Mouse (Mus musculus) stomach, embryonic 14.5 days (tissue): ENCODE data around the gene Rbks. TPM values are rescaled to one million over a fixed set of nuclear protein-coding genes. Genes with fewer than 3 reads are reported as not detected.
A peak's percentile ranks its signal among the peaks of the same experiment; 100 is the strongest.

Experiments used
- ATAC-seq: fragments of 200-750 bp; cut with Nextera tagmentation; 2 replicates; pipeline ENCODE4 v1.8.0; 2017; ENCODE audit warnings: low read depth, moderate TSS enrichment; ENCODE audit not compliant: insufficient number of reproducible peaks, insufficient read depth, low FRiP score
- H3K27ac ChIP-seq: fragments of 300-500 bp; sonication (generic); 2 replicates; pipeline ENCODE4 v1.5.1; 2014; ENCODE audit warnings: mild to moderate bottlenecking, low read length, moderate library complexity, mixed read lengths
- H3K27me3 ChIP-seq: fragments of 300-500 bp; sonication (generic); 2 replicates; pipeline ENCODE4 v1.6.1; 2014; ENCODE audit warnings: low read length, control low read depth, mixed read lengths; ENCODE audit not compliant: control insufficient read depth, insufficient read depth
- H3K36me3 ChIP-seq: fragments of 300-500 bp; sonication (generic); 2 replicates; pipeline ENCODE4 v1.6.1; 2014; ENCODE audit warnings: mild to moderate bottlenecking, control low read depth, low read length, moderate library complexity, mixed read lengths; ENCODE audit not compliant: control insufficient read depth, insufficient read depth
- H3K4me1 ChIP-seq: fragments of 300-500 bp; sonication (generic); 2 replicates; pipeline ENCODE4 v1.6.1; 2014; ENCODE audit warnings: low read length, control low read depth, mixed read lengths; ENCODE audit not compliant: control insufficient read depth, insufficient read depth
- H3K4me2 ChIP-seq: fragments of 300-500 bp; sonication (generic); replicated peaks from 2 replicates; pipeline ENCODE4 v1.6.1; 2014; ENCODE audit warnings: low read depth, low read length, control low read depth
- H3K4me3 ChIP-seq: fragments of 300-500 bp; sonication (generic); 2 replicates; pipeline ENCODE4 v1.5.1; 2014; ENCODE audit warnings: low read depth, low read length, control low read depth
- H3K9ac ChIP-seq: fragments of 300-500 bp; sonication (generic); replicated peaks from 2 replicates; pipeline ENCODE4 v1.6.1; 2014; ENCODE audit warnings: low read depth, mild to moderate bottlenecking, control low read depth, low read length, moderate library complexity, mixed read lengths
- H3K9me3 ChIP-seq: fragments of 300-500 bp; sonication (generic); 2 replicates; pipeline ENCODE4 v1.6.1; 2016; ENCODE audit warnings: low read depth, low read length, control low read depth; ENCODE audit not compliant: control insufficient read depth
- WGBS: fragments of 180-500 bp; shearing (Covaris S2); extraction: QIAGEN DNeasy Blood & Tissue Kit; methylation state at CpG from one replicate; pipeline ENCODE4 v1.1.7; 2014; 5-methylcytosine and 5-hydroxymethylcytosine counted together
- polyA plus RNA-seq: library from polyadenylated mRNA; unstranded; fragments of >200 nt; fragmentation: Nextera tagmentation; extraction: Ambion mirVana; gene quantifications from 2 replicates; pipeline ENCODE4 v1.2.1, GENCODE M21; 2014

Rbks gene
- polyA plus RNA-seq, 1 experiment from 2014 or later: 2.2 TPM

DNA sequence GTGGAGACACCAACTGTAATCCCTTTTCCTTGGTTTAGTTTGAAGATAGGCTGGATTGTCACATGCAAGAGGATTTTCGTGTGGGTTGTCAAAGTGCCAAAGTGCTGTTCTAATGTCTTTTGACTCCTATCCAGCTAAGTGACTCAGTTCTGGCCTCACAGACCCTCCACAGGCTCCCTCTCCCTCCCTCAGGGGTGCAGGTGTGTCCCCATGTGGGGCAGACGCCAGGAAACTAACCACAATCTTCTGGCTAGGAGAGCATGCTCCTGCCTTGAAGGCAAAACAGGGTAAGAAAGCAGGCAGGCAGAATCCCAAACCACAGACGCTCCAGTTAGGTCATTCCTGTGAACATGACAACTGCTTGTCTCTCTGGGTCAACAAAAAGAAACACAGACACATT lies 91.3 kb downstream of the Rbks start:
- Histone ChIP-seq H3K27me3 (no peaks in the 10 kb centered on the region), H3K36me3 (no peaks in the 10 kb centered on the region), H3K4me3 (no peak overlapping the region), H3K4me2 (no peak overlapping the region), H3K9me3 (no peaks in the 10 kb centered on the region), H3K4me1 (peaks cover 9% of the 10 kb centered on the region; the same call in 1 of the 2 replicates), H3K27ac (0 out of 2 replicates have a peak overlapping the region, but pooled peaks have one; percentile 10), H3K9ac (no peak overlapping the region)
- ATAC-seq: no peak
- WGBS: 58% methylated on average over 3 of the region's 3 CpGs

DNA sequence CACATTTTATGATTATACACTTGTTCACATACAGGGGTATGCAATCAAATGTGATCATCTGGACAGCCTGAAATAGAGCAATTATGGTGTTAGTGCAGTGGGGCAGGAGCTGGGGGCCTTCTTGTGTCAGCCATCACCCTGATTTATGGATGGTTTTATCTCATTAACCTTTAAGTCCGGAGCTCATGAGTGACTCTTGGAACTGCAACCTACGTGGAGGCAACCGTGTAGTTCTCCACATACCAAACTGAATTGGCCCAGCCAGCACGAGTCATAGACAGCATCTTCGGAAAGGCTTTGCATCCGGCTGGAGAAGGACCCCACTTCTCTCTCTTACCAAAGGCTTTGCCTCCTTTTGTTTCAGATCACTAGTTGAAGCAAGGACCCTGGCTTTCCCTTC lies 93.7 kb downstream of the Rbks start:
- Histone ChIP-seq H3K9ac (no peak overlapping the region), H3K27me3 (no peaks in the 10 kb centered on the region), H3K4me2 (no peak overlapping the region), H3K4me3 (no peak overlapping the region), H3K9me3 (no peaks in the 10 kb centered on the region), H3K27ac (no peak overlapping the region), H3K4me1 (peaks cover 7% of the 10 kb centered on the region; the same call in 1 of the 2 replicates), H3K36me3 (no peaks in the 10 kb centered on the region)
- 74% methylated on average over 6 of the region's 6 CpGs for WGBS
- ATAC-seq: no peak

DNA sequence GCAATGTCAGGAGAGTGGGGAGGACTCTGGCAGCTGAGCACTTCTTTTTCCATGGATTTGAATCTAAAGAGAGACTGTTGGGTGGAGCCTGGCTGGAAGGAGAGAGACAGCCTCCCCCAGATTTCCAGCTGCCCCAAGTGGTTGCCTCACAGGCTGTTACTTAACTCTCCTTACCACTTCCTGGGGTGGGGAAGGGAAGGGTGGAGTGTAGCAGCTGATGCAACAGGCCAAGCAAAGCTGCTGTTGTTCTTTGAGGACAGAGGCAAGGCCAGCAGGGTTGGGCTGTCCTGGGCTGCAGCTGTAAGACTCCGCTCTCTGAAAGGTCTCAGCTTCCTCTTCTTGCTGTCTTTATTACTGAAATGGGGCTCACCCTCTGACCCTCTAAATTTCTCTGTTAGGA lies 95.0 kb downstream of the Rbks start:
- no peaks in the 10 kb centered on the region for H3K27me3 ChIP-seq
- 79% methylated on average over 1 of the region's 1 CpGs for WGBS
- H3K4me1 ChIP-seq: peaks cover 8% of the 10 kb centered on the region; the same call in 1 of the 2 replicates
- 0 out of 2 replicates have a peak, but pooled peaks have one; percentile 14 for ATAC-seq
- H3K9ac ChIP-seq: no peak overlapping the region
- no peak overlapping the region; the same call in 1 of the 2 replicates for H3K27ac ChIP-seq
- no peak overlapping the region for H3K4me3 ChIP-seq
- no peaks in the 10 kb centered on the region for H3K9me3 ChIP-seq
- H3K36me3 ChIP-seq: no peaks in the 10 kb centered on the region
- no peak overlapping the region for H3K4me2 ChIP-seq

DNA sequence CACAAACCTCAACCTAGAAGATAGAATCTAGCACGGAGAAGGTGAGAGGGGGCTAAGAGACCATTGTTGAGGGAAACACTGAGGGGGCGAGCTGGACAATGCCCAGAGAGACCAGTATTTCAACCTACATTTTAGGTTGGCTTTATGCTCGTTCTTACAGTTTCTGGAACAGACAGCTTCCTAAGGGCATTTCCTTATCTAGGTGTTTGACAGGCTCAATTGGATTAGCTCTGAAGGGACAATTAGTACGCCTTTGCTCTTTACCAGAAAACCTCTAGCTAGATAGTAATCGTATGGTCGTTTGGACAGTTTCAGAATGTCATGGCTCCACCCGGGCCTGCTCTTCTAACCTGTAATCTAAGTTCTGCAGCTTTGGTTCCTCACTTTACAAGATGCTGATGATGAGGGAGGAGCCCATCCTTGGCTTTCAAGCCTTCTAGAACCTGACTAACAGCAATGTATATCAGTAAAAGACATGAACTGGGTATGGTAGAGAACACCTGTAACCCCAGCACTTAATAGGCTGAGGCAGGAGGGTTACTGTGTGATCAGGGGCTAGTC lies 96.2 kb downstream of the Rbks start:
- H3K9me3 ChIP-seq: no peaks in the 10 kb centered on the region
- H3K4me1 ChIP-seq: peaks cover 14% of the 10 kb centered on the region; the same call in 1 of the 2 replicates
- no peak overlapping the region for H3K9ac ChIP-seq
- H3K4me2 ChIP-seq: no peak overlapping the region
- H3K27ac ChIP-seq: no peak overlapping the region
- no peak overlapping the region for H3K4me3 ChIP-seq
- no peaks in the 10 kb centered on the region for H3K36me3 ChIP-seq
- 86% methylated on average over 7 of the region's 7 CpGs for WGBS
- no peak for ATAC-seq
- H3K27me3 ChIP-seq: no peaks in the 10 kb centered on the region

DNA sequence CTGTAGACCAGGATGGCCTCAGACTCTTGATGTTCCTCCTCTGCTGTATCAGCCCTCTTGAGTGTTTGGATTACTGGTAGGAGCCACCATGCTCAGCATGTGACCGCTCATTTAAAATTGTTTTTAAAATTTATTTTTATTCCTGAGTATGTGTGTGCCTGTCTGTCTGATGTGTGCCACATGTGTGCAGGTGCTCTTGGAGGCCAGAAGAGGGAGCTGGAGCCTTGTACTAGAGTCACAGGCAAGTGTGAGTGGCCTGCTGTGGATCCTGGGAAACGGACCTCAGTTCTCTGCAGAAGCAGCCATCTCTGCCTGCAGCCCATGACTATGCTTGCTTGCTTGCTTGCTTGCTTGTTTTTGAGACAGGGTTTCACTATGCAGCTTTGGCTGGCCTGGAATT lies 98.3 kb downstream of the Rbks start:
- Histone ChIP-seq H3K4me3 (no peak overlapping the region), H3K4me2 (no peak overlapping the region), H3K36me3 (no peaks in the 10 kb centered on the region), H3K27ac (no peak overlapping the region), H3K27me3 (no peaks in the 10 kb centered on the region), H3K4me1 (peaks cover 21% of the 10 kb centered on the region; the same call in 1 of the 2 replicates), H3K9me3 (no peaks in the 10 kb centered on the region), H3K9ac (no peak overlapping the region)
- WGBS: 83% methylated on average over 2 of the region's 2 CpGs
- ATAC-seq: no peak

DNA sequence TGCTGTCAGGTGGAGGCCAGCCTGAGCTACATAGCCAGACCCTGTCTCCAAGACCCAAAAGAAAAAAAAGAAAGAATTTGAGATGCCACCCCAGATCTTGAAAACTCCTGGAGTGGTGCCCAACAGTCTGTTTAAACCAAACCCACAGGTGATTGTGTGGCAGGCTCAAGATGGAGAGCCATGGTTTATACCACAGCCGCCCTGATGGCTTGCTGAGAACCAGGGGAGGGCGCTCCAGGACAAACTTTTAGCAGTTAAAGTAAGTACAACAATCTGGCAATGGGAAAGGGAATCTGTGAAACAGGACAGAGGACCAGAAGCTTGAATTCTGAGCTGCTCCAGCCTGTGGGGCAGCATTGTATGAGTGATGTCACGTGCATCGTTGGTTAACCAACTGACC lies 98.8 kb downstream of the Rbks start:
- Histone ChIP-seq H3K27ac (no peak overlapping the region), H3K9ac (no peak overlapping the region), H3K9me3 (no peaks in the 10 kb centered on the region), H3K4me1 (peaks cover 21% of the 10 kb centered on the region; the same call in 1 of the 2 replicates), H3K4me2 (no peak overlapping the region), H3K4me3 (no peak overlapping the region), H3K36me3 (no peaks in the 10 kb centered on the region), H3K27me3 (no peaks in the 10 kb centered on the region)
- ATAC-seq: no peak
- 73% methylated on average over 4 of the region's 4 CpGs for WGBS

DNA sequence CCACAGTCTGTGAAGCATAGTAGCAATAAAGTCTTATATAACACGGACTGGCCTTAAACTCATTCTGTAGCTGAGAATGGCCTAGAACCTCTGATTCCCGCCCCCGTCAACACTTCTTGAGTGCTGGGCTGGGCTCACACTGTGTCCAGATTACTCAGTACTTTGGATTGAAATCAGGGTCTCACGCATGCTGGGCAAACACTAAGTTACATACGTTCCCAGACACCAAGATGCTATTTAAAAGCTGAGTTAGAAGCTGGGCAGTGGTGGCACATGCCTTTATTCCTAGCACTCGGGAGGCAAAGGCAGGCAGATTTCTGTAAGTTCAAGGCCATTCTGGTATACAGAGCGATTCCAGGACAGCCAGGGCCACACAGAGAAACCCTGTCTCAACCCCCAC lies 99.3 kb downstream of the Rbks start:
- no peaks in the 10 kb centered on the region for H3K36me3 ChIP-seq

DNA sequence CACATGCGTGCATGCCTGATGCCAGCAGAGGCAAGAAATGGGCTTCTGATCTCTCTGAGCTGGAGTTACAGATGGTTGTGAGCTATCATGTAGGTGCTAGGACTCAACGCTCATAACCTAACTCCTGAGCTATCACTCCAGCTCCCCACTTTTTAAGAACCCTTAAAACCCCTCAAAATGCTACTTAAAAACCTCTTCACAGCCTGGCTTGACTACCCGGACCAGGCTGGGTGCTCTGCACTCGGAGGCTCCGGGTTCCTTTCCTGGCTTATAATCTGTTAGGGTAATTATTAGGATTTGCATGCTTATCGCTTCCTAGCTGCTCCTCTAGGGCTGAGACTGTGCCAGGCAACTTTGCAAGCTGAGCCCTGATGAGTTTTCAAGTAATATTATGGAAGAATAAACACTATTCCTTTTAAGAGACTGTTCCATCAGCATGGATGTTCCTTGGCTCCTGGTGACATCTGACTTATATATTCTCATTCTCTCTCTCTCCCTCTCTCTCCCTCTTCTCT lies 99.9 kb downstream of the Rbks start:
- Histone ChIP-seq H3K27ac (peak overlapping the region; percentile 70; the same call in 1 of the 2 replicates), H3K9ac (peak overlapping the region; percentile 36; the same call in 1 of the 2 replicates), H3K4me3 (peak overlapping the region; percentile 26), H3K4me2 (peak overlapping the region; percentile 61), H3K9me3 (no peaks in the 10 kb centered on the region), H3K27me3 (no peaks in the 10 kb centered on the region), H3K36me3 (no peaks in the 10 kb centered on the region), H3K4me1 (peaks cover 21% of the 10 kb centered on the region; the same call in 1 of the 2 replicates)
- ATAC-seq: no peak
- WGBS: 65% methylated on average over 6 of the region's 6 CpGs

More for the DNA sequence above, 99.3 kb downstream of the Rbks start:
- Histone ChIP-seq H3K27me3 (no peaks in the 10 kb centered on the region), H3K27ac (no peak overlapping the region), H3K4me1 (peaks cover 21% of the 10 kb centered on the region; the same call in 1 of the 2 replicates), H3K4me2 (no peak overlapping the region), H3K4me3 (no peak overlapping the region), H3K9ac (no peak overlapping the region), H3K9me3 (no peaks in the 10 kb centered on the region)
- no peak for ATAC-seq
- 84% methylated on average over 7 of the region's 7 CpGs for WGBS
